ENCODE assay signal across 22 mouse cellular contexts in genomic region chr16:97061390-97061789, GRCm38 (mm10).
"Had no signal": no experiment of that assay in that cellular context is flagged by ENCODE, and none has a peak within 500 bp of the region (broad histone marks: within the 10 kb centered on the region; RNA-seq: fewer than 3 reads in every experiment).

No protein-coding gene starts in this region.

- ATAC-seq: liver, embryonic 12.5 days; midbrain, embryonic 13.5 days; midbrain, embryonic 16.5 days had no signal

- H3K36me3 ChIP-seq: limb, embryonic 10.5 days; limb, embryonic 13.5 days; liver, embryonic 12.5 days; liver, embryonic 15.5 days; lung, embryonic 15.5 days; midbrain, embryonic 10.5 days; midbrain, embryonic 13.5 days had no signal

- H3K27me3 ChIP-seq: limb, embryonic 13.5 days; liver, embryonic 12.5 days; liver, embryonic 15.5 days; lung, embryonic 15.5 days; megakaryocyte, embryonic 14.5 days; midbrain, embryonic 13.5 days; neural tube, embryonic 13.5 days had no signal

- H3K4me3 ChIP-seq: layer of hippocampus, adult 2 months; limb, embryonic 10.5 days; limb, embryonic 13.5 days; liver, embryonic 12.5 days; liver, embryonic 15.5 days; lung, embryonic 15.5 days; megakaryocyte, embryonic 14.5 days; midbrain, embryonic 10.5 days; midbrain, embryonic 13.5 days; myocyte; neural tube, embryonic 13.5 days had no signal

- H3K4me2 ChIP-seq: limb, embryonic 13.5 days; liver, embryonic 12.5 days; liver, embryonic 15.5 days; lung, embryonic 15.5 days; midbrain, embryonic 13.5 days; neural tube, embryonic 13.5 days had no signal

- H3K9me3 ChIP-seq: limb, embryonic 10.5 days; limb, embryonic 13.5 days; liver, embryonic 12.5 days; liver, embryonic 15.5 days; lung, embryonic 15.5 days; midbrain, embryonic 10.5 days; midbrain, embryonic 13.5 days; neural tube, embryonic 13.5 days had no signal

- H3K9ac ChIP-seq: limb, embryonic 13.5 days; liver, embryonic 12.5 days; liver, embryonic 15.5 days; lung, embryonic 15.5 days; midbrain, embryonic 13.5 days; neural tube, embryonic 13.5 days had no signal

- DNase-seq: kidney, postnatal 25 days; layer of hippocampus, adult 9-11 months; liver; lung, adult 18-20 months; lung, postnatal 10 days; lung, postnatal 36 days; spleen, adult 18-20 months; thymus, adult 18-20 months; thymus, postnatal 4 days had no signal

- H3K27ac ChIP-seq: kidney, postnatal 0 days; layer of hippocampus, adult 2 months; limb, embryonic 10.5 days; limb, embryonic 13.5 days; liver, embryonic 12.5 days; liver, embryonic 15.5 days; lung, embryonic 15.5 days; midbrain, embryonic 10.5 days; midbrain, embryonic 13.5 days; neural tube, embryonic 13.5 days had no signal

- H3K4me1 ChIP-seq: limb, embryonic 10.5 days; limb, embryonic 13.5 days; liver, embryonic 12.5 days; liver, embryonic 15.5 days; lung, embryonic 15.5 days; megakaryocyte, embryonic 14.5 days; neural tube, embryonic 13.5 days had no signal
